Mouse (Mus musculus): ENCODE measurements around the gene Cd47. TPM values are rescaled to one million over a fixed set of nuclear protein-coding genes. Genes with fewer than 3 reads are reported as not detected.

Cd47 gene
- polyA plus RNA-seq, 1 experiment from 2014 or later: 286 TPM

DNA sequence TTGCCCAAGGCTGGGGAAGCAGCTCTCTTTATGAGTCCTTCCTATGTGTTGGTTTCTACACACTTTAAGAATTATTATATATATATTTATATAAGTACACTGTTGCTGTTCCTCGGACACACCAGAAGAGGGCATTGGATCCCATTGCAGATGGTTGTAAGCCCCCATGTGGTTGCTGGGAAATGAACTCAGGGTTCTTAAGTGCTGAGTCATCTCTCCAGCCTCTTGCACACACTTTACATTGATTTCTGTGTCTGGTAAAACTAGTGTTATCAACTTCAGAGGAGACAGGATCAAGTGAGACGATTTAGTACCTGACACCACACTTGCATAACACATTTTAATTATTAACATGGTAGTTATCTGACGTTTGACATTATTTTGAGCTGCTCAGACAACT, 146.7 kb downstream of the Cd47 start:
- no peak overlapping the region for H3K27ac ChIP-seq (ENCODE audit: low read depth)
- DNase-seq: no peak
- no peaks in the 10 kb centered on the region for H3K9me3 ChIP-seq (ENCODE audit: low read length)
- H3K36me3 ChIP-seq (replicated peaks; ENCODE audit: insufficient read depth, low read length): no peaks in the 10 kb centered on the region
- no peak overlapping the region for H3K4me2 ChIP-seq (ENCODE audit: low read depth, low read length)
- H3K27me3 ChIP-seq (ENCODE audit: insufficient read depth, low read length): no peaks in the 10 kb centered on the region
- H3K4me3 ChIP-seq (ENCODE audit: low read depth, low read length): no peak overlapping the region
- ATAC-seq: no peak
- H3K4me1 ChIP-seq (ENCODE audit: insufficient read depth): peaks cover 6% of the 10 kb centered on the region
- no peak overlapping the region for H3K9ac ChIP-seq (replicated peaks)
- WGBS (ENCODE audit: insufficient replicate concordance): 58% methylated on average over 3 of the region's 3 CpGs
- TF ChIP-seq CTCF (IDR thresholded peaks at IDR 0.05; ENCODE audit: low read depth) (no peak), EP300 (IDR thresholded peaks at IDR 0.05; ENCODE audit: low read depth) (no peak)

GRCm38 (mm10) chr16:49947610-49948009, 147.3 kb downstream of the Cd47 start:
- TF ChIP-seq EP300 (IDR thresholded peaks at IDR 0.05; ENCODE audit: low read depth): no peak
- TF ChIP-seq CTCF (IDR thresholded peaks at IDR 0.05; ENCODE audit: low read depth): no peak
- DNase-seq: no peak
- Histone ChIP-seq H3K9me3 (ENCODE audit: low read length) (no peaks in the 10 kb centered on the region), H3K27ac (ENCODE audit: low read depth) (no peak overlapping the region), H3K9ac (replicated peaks) (no peak overlapping the region), H3K27me3 (ENCODE audit: insufficient read depth, low read length) (no peaks in the 10 kb centered on the region), H3K36me3 (replicated peaks; ENCODE audit: insufficient read depth, low read length) (no peaks in the 10 kb centered on the region), H3K4me1 (ENCODE audit: insufficient read depth) (peaks cover 6% of the 10 kb centered on the region), H3K4me2 (ENCODE audit: low read depth, low read length) (no peak overlapping the region), H3K4me3 (ENCODE audit: low read depth, low read length) (no peak overlapping the region)
- ATAC-seq: no peak
- WGBS (ENCODE audit: insufficient replicate concordance): 77% methylated on average over 7 of the region's 7 CpGs

DNA sequence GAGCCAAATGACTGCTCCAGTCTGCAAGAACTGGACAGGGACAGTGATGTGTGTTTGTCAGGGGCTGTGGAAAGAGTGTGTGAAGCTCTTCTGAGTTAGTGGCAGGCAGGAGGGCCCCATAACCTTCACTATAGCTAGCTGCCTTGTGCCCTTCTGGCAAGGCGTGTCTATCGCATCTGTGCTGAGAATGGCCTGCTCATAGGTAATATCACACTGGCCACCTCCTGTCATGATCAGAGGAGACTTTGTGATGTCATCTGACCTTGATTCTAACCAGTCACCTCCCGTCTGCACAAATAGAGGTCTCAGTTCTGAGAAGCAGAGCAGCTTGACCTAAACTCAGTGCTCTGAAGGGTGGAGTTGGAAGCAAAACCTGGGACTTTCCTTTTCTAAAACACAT, 148.0 kb downstream of the Cd47 start:
- TF ChIP-seq EP300 (IDR thresholded peaks at IDR 0.05; ENCODE audit: low read depth): no peak
- TF ChIP-seq CTCF (IDR thresholded peaks at IDR 0.05; ENCODE audit: low read depth): no peak
- Histone ChIP-seq H3K4me1 (ENCODE audit: insufficient read depth) (peaks cover 6% of the 10 kb centered on the region), H3K27me3 (ENCODE audit: insufficient read depth, low read length) (no peaks in the 10 kb centered on the region), H3K4me2 (ENCODE audit: low read depth, low read length) (no peak overlapping the region), H3K27ac (ENCODE audit: low read depth) (no peak overlapping the region), H3K9me3 (ENCODE audit: low read length) (no peaks in the 10 kb centered on the region), H3K4me3 (ENCODE audit: low read depth, low read length) (no peak overlapping the region), H3K36me3 (replicated peaks; ENCODE audit: insufficient read depth, low read length) (no peaks in the 10 kb centered on the region), H3K9ac (replicated peaks) (no peak overlapping the region)
- no peak for ATAC-seq
- 82% methylated on average over 3 of the region's 3 CpGs for WGBS (ENCODE audit: insufficient replicate concordance)
- no peak for DNase-seq

DNA sequence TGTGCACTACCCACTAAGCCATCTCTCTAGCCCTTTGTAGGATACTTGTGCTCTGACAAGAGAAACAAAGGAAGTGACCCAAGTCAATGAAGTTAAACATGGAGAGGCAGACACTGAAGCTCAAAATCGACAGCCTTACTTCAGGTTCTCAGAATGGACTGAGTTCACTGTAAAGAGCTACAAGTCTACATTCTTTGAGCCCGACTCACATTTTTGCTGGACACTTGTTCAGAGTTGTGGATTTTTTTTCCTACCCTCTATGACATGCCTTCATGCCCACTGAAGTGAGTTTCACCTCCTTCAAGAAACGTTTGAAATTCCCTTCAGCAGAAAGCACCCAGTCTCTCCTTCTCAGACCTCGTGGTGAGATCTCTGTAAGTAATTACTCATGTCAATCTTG, 148.9 kb downstream of the Cd47 start:
- 68% methylated on average over 4 of the region's 4 CpGs for WGBS (ENCODE audit: insufficient replicate concordance)
- H3K4me2 ChIP-seq (ENCODE audit: low read depth, low read length): no peak overlapping the region
- no peaks in the 10 kb centered on the region for H3K36me3 ChIP-seq (replicated peaks; ENCODE audit: insufficient read depth, low read length)

GRCm38 (mm10) chr16:49950340-49950739, 150.0 kb downstream of the Cd47 start:
- DNase-seq (no peak), ATAC-seq (no peak)
- no peak overlapping the region for H3K4me3 ChIP-seq (ENCODE audit: low read depth, low read length)
- no peaks in the 10 kb centered on the region for H3K27me3 ChIP-seq (ENCODE audit: insufficient read depth, low read length)
- H3K9me3 ChIP-seq (ENCODE audit: low read length): no peaks in the 10 kb centered on the region
- H3K9ac ChIP-seq (replicated peaks): no peak overlapping the region
- peaks cover 6% of the 10 kb centered on the region for H3K4me1 ChIP-seq (ENCODE audit: insufficient read depth)
- no peak overlapping the region for H3K27ac ChIP-seq (ENCODE audit: low read depth)
- TF ChIP-seq EP300 (IDR thresholded peaks at IDR 0.05; ENCODE audit: low read depth) (no peak), CTCF (IDR thresholded peaks at IDR 0.05; ENCODE audit: low read depth) (no peak)
- no peak overlapping the region for H3K4me2 ChIP-seq (ENCODE audit: low read depth, low read length)
- no peaks in the 10 kb centered on the region for H3K36me3 ChIP-seq (replicated peaks; ENCODE audit: insufficient read depth, low read length)
- 79% methylated on average over 2 of the region's 2 CpGs for WGBS (ENCODE audit: insufficient replicate concordance)

More for the DNA sequence above, 148.9 kb downstream of the Cd47 start:
- Histone ChIP-seq H3K27me3 (ENCODE audit: insufficient read depth, low read length) (no peaks in the 10 kb centered on the region), H3K4me1 (ENCODE audit: insufficient read depth) (peaks cover 6% of the 10 kb centered on the region), H3K4me3 (ENCODE audit: low read depth, low read length) (no peak overlapping the region), H3K9ac (replicated peaks) (no peak overlapping the region), H3K9me3 (ENCODE audit: low read length) (no peaks in the 10 kb centered on the region), H3K27ac (ENCODE audit: low read depth) (no peak overlapping the region)
- no peak for DNase-seq
- TF ChIP-seq CTCF (IDR thresholded peaks at IDR 0.05; ENCODE audit: low read depth): no peak
- TF ChIP-seq EP300 (IDR thresholded peaks at IDR 0.05; ENCODE audit: low read depth): no peak
- no peak for ATAC-seq

DNA sequence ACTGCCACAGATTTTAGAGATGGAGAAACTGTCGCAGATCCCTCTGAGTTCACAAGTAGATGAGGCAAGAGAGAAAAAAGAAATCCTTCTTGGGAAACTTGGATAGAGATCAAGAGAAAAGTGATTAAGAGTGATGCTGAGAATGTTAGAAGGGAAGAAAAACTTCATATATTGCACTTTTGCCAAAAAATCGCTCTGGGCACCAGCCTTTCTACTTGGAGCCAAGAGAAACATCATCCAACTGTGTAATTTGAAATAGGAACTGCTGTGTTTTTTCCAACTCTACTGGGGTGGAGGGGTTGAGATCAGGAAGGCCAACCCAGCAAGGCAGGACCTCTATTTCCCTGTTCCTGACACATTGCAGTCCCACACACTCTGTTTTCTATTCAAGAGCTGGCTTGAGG, 151.0 kb downstream of the Cd47 start:
- Histone ChIP-seq H3K27ac (ENCODE audit: low read depth) (no peak overlapping the region), H3K4me2 (ENCODE audit: low read depth, low read length) (no peak overlapping the region), H3K4me1 (ENCODE audit: insufficient read depth) (peaks cover 6% of the 10 kb centered on the region), H3K36me3 (replicated peaks; ENCODE audit: insufficient read depth, low read length) (no peaks in the 10 kb centered on the region), H3K9ac (replicated peaks) (no peak overlapping the region), H3K4me3 (ENCODE audit: low read depth, low read length) (no peak overlapping the region), H3K9me3 (ENCODE audit: low read length) (no peaks in the 10 kb centered on the region), H3K27me3 (ENCODE audit: insufficient read depth, low read length) (no peaks in the 10 kb centered on the region)
- no peak for TF ChIP-seq CTCF (IDR thresholded peaks at IDR 0.05; ENCODE audit: low read depth)
- no peak for TF ChIP-seq EP300 (IDR thresholded peaks at IDR 0.05; ENCODE audit: low read depth)
- no peak for ATAC-seq
- no peak for DNase-seq
- 73% methylated on average over 2 of the region's 2 CpGs for WGBS (ENCODE audit: insufficient replicate concordance)

All from liver, postnatal 0 days (tissue).